Mouse (Mus musculus) limb, embryonic 14.5 days (tissue): ENCODE results near the gene Ncaph2. TPM values are rescaled to one million over a fixed set of nuclear protein-coding genes. Genes with fewer than 3 reads are reported as not detected.

Experiments used
- ATAC-seq: fragments of 200-750 bp; cut with Nextera tagmentation; 2 replicates; pipeline ENCODE4 v1.8.0; 2017; ENCODE audit warnings: low read depth, moderate number of reproducible peaks, moderate TSS enrichment; ENCODE audit not compliant: low FRiP score
- DNase-seq: peaks from one replicate; pipeline ENCODE4 v3.0.0-alpha.2; 2015; ENCODE audit warnings: low spot score
- H3K27ac ChIP-seq: fragments of 300-500 bp; sonication (generic); replicated peaks from 2 replicates; pipeline ENCODE4 v1.5.1; 2014; ENCODE audit warnings: low read depth, mild to moderate bottlenecking, low read length, moderate library complexity, mixed read lengths
- H3K27me3 ChIP-seq: fragments of 300-500 bp; sonication (generic); 2 replicates; pipeline ENCODE4 v1.6.1; 2014; ENCODE audit warnings: low read length, mixed read lengths; ENCODE audit not compliant: control insufficient read depth, insufficient read depth
- H3K36me3 ChIP-seq: fragments of 300-500 bp; sonication (generic); 2 replicates; pipeline ENCODE4 v1.6.1; 2014; ENCODE audit warnings: mild to moderate bottlenecking, low read length, moderate library complexity, mixed read lengths; ENCODE audit not compliant: control insufficient read depth, insufficient read depth
- H3K4me1 ChIP-seq: fragments of 300-500 bp; sonication (generic); 2 replicates; pipeline ENCODE4 v1.6.1; 2014; ENCODE audit warnings: antibody characterized with exemption, low read length, mixed read lengths; ENCODE audit not compliant: control insufficient read depth, insufficient read depth
- H3K4me2 ChIP-seq: fragments of 300-500 bp; sonication (generic); replicated peaks from 2 replicates; pipeline ENCODE4 v1.6.1; 2014; ENCODE audit warnings: low read depth, mild to moderate bottlenecking, low read length, moderate library complexity; ENCODE audit not compliant: severe bottlenecking
- H3K4me3 ChIP-seq: fragments of 300-500 bp; sonication (generic); replicated peaks from 2 replicates; pipeline ENCODE4 v1.5.1; 2014; ENCODE audit warnings: low read length
- H3K9ac ChIP-seq: fragments of 300-500 bp; sonication (generic); 2 replicates; pipeline ENCODE4 v1.6.1; 2014; ENCODE audit warnings: mild to moderate bottlenecking, low read depth, low read length, moderate library complexity; ENCODE audit not compliant: severe bottlenecking
- H3K9me3 ChIP-seq: fragments of 300-500 bp; sonication (generic); 2 replicates; pipeline ENCODE4 v1.6.1; 2016; ENCODE audit warnings: low read length; ENCODE audit not compliant: control insufficient read depth
- POLR2A ChIP-seq: fragments of 200-500 bp; IDR thresholded peaks from 2 replicates; pipeline ENCODE4 v1.8.0; 2012; ENCODE audit warnings: inconsistent platforms, mild to moderate bottlenecking, moderate library complexity, borderline replicate concordance; ENCODE audit not compliant: insufficient read depth, insufficient read length; ENCODE audit errors: extremely low read depth
- WGBS: fragments of 180-500 bp; shearing (Covaris S2); extraction: QIAGEN DNeasy Blood & Tissue Kit; methylation state at CpG from one replicate; pipeline ENCODE4 v1.1.7; 2014; 5-methylcytosine and 5-hydroxymethylcytosine counted together
- polyA plus RNA-seq, 2 experiments: library from polyadenylated mRNA; depleted of rRNA in 1 of 2; stranded (reverse) in 1 of 2; unstranded in 1 of 2; fragments of >200 nt; fragmentation: Nextera tagmentation in 1 of 2; extraction: Ambion mirVana in 1 of 2; gene quantifications; 2 replicates each; pipeline versions ENCODE4 v1.2.1 to v1.2.3; 2012 to 2014

Ncaph2 gene
- polyA plus RNA-seq, 2 experiments, result 145 to 153 TPM

DNA sequence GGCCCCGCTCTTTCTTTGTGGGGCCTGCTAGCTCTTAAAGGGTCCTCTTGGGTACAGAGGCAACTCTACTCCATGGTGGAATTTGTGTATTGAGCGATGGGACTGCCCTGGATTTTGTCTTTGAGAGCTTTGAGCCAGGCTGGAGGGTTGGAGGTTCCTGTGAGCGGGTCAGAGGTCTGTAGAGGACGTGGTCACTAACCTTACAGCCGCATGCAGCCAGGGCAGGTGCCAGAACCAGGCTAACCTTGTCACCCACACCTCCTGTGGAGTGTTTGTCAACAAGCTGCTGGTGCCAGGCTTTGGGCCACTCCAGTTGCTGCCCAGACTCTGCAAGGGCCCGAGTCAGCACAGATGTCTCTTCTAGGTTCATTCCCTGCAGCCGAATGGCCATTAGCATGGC is 20.5 kb downstream of the Ncaph2 start:
- no peak for TF ChIP-seq POLR2A
- H3K4me1 ChIP-seq, result peaks cover 23% of the 10 kb centered on the region
- H3K4me2 ChIP-seq, result no peak overlapping the region
- 86% methylated on average over 7 of the region's 7 CpGs for WGBS
- no peak overlapping the region for H3K27ac ChIP-seq
- ATAC-seq (no peak), DNase-seq (no peak)
- H3K4me3 ChIP-seq, result no peak overlapping the region
- H3K27me3 ChIP-seq, result peaks cover 51% of the 10 kb centered on the region
- H3K9me3 ChIP-seq, result no peaks in the 10 kb centered on the region
- H3K36me3 ChIP-seq, result peaks cover 17% of the 10 kb centered on the region
- H3K9ac ChIP-seq, result no peak overlapping the region

DNA sequence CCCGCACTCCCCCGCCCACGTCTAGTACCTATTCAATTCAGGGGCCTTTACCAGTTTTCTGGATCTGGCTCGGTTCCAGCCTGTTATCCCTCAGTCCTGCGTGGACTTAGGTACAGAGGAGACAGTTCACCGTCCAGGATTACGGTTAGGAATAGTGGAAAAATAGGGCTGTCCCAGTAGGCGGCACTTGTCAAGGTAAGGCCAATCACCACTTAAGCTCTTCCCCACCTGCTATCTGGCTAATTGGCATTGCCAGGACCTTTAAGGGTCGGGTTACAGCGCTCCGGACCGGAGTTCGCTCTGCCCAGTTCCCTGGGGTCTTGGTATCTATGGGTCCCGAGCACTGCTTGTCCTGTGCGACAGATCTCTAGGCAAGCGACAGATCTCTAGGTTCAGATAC is 21.4 kb downstream of the Ncaph2 start, which contains the start of gene Tymp:
Gene Tymp (minus strand): TSS at position 83 of the 400 bp plus-strand sequence.
- no peak for ATAC-seq
- WGBS, result 15% methylated on average over 16 of the region's 16 CpGs
- no peak for DNase-seq
- no peak within 1 kb of the TSS; the same call in 1 of the 2 replicates for H3K4me2 ChIP-seq
- H3K27me3 ChIP-seq, result peaks cover 51% of the 10 kb centered on the region
- no peaks in the 10 kb centered on the region for H3K9me3 ChIP-seq
- TF ChIP-seq POLR2A, result no peak
- peaks cover 8% of the 10 kb centered on the region for H3K36me3 ChIP-seq
- no peak within 1 kb of the TSS for H3K27ac ChIP-seq
- H3K4me3 ChIP-seq, result no peak within 1 kb of the TSS
- H3K4me1 ChIP-seq, result peaks cover 23% of the 10 kb centered on the region
- H3K9ac ChIP-seq, result no peak within 1 kb of the TSS

DNA sequence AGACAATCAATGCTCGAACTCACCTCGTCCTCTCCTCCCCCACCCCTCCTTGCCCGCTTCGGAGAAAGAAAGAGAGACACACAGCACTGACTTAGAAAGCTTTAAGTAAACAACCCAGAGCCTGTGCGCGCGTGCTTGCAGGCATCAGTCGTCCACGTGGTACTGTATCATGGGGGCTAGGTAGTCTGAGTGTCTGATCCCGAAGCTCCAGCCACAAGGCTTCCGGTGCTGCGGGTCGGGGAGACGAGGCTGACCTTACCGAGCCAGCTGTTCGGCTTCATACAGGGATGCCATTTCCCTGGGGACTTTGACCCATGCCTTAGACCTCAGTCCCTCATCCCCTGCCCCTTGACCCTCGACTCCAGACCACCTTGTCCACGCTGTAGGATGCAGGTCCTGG is 21.8 kb downstream of the Ncaph2 start:
- H3K27ac ChIP-seq, result no peak overlapping the region
- WGBS, result 4% methylated on average over 18 of the region's 18 CpGs
- no peak overlapping the region for H3K4me3 ChIP-seq
- no peak overlapping the region for H3K9ac ChIP-seq
- H3K9me3 ChIP-seq, result no peaks in the 10 kb centered on the region
- no peak for TF ChIP-seq POLR2A
- peaks cover 51% of the 10 kb centered on the region for H3K27me3 ChIP-seq
- H3K4me2 ChIP-seq, result no peak overlapping the region; the same call in 1 of the 2 replicates
- ATAC-seq (no peak), DNase-seq (no peak)
- H3K4me1 ChIP-seq, result peaks cover 23% of the 10 kb centered on the region
- H3K36me3 ChIP-seq, result peaks cover 4% of the 10 kb centered on the region; the same call in 1 of the 2 replicates

DNA sequence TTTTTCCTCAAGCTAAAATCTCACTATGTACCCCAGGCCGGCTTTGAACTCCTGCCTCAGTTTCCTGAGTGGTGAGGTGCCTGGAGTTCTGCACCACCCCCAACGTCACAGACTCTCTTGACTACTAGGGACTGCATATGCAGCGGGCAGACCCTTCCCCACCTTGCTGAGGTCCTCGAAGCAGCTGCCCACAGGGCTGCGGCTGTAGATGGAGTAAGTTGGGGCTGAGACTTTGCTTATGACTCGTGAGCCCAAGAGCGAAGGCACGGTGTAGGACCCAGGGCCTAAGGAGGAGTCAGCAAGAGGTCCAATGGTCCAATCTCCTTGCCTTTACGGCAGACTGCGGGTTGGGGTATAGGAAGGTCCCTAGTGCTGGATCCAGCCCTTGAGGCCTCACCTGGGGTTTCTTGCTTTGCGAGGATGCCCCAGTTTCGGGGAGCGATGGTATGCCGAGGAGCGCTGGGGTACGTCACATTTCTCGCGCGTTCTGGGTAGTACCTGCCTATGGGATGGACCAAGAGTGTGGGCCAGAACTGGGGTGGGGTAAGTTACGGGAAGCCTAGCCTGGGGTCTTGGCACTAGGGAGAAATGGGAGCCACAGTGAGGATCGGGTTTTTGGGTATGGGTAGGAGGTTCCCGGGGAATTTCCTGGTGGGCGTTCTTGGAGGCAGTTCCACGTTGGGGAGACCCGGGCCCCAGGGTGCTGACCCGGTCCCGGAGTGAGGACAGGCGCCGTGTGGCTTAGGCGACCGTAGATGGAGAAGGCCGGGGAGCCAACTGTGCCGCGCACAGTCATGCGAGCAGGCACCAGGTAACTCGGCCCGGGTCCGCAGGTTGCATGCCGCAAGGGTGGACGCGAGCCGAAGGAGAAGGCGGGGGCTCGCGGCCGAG is 22.7 kb downstream of the Ncaph2 start:
- ATAC-seq (no peak), DNase-seq (no peak)
- 14% methylated on average over 46 of the region's 46 CpGs for WGBS
- no peaks in the 10 kb centered on the region for H3K9me3 ChIP-seq
- H3K4me3 ChIP-seq, result peak overlapping the region; percentile 35
- H3K27ac ChIP-seq, result no peak overlapping the region
- peaks cover 51% of the 10 kb centered on the region for H3K27me3 ChIP-seq
- H3K4me1 ChIP-seq, result peaks cover 19% of the 10 kb centered on the region
- H3K9ac ChIP-seq, result peak overlapping the region; percentile 48
- no peak for TF ChIP-seq POLR2A
- H3K4me2 ChIP-seq, result peak overlapping the region; percentile 67
- no peaks in the 10 kb centered on the region for H3K36me3 ChIP-seq

DNA sequence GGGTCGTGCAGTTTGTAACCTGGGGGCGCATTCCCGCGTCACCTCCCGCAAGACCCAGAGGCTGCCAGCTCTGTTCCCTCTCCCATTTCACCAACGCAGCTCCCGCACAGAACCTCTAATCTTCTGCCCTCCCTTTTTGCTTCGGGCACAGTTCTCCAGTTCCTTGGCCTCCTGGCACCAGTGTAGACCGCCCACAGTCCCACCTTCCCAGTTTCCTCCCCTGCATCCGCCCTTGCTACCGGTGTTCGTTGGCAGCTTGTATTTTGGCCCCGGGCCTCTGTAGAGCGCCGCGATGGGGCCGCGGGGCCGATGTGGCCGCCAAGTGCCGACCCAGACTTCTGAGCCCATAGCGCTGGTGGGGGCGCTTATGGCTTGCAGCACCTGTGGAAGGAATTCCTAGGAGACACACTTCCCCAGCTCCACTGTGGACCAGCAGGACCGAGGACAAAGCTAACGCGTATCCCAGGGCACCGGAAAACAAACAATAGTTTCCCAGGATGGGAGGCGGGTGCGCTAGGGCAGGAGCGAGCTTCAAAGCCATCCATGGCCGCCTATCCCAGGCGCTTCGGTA is 23.4 kb downstream of the Ncaph2 start, which contains the start of gene Odf3b:
Gene Odf3b (minus strand): TSS at position 452 of the 571 bp plus-strand sequence.
- H3K27ac ChIP-seq, result no peak within 1 kb of the TSS
- WGBS, result 1% methylated on average over 29 of the region's 33 CpGs
- H3K9me3 ChIP-seq, result no peaks in the 10 kb centered on the region
- TF ChIP-seq POLR2A, result no peak
- no peaks in the 10 kb centered on the region for H3K36me3 ChIP-seq
- peak within 1 kb of the TSS; percentile 67 for H3K4me2 ChIP-seq
- peaks cover 18% of the 10 kb centered on the region for H3K4me1 ChIP-seq
- DNase-seq (no peak), ATAC-seq (no peak)
- H3K9ac ChIP-seq, result peak within 1 kb of the TSS; percentile 48
- peak within 1 kb of the TSS; percentile 35 for H3K4me3 ChIP-seq
- H3K27me3 ChIP-seq, result peaks cover 51% of the 10 kb centered on the region
